Mouse (Mus musculus): ENCODE data around the gene Trim63. TPM values are rescaled to one million over a fixed set of nuclear protein-coding genes. Genes with fewer than 3 reads are reported as not detected.

Gene Trim63
- total RNA-seq, 1 experiment from 2014 or later, result not detected

DNA sequence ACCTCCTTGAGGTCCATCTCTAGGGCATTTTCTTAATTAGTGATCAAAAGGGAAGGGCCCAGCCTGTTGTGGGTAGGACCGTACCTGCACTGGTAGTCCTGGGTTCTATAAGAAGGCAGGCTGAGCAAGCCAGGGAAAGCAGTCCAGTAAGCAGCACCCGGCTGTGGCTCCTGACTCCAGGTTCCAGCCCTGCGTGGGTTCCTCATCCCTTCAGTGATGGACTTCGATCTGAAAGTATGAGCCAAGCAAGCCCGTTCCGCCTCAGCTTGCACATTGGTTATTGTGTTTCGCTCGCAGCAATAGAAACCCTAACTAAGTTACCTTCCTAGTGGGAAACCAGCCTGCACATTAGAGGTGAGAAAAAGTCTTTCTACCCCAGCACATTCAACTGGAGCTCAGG, 17.6 kb upstream of the Trim63 start:
- no peak for ATAC-seq (ENCODE audit: extremely low read depth, insufficient number of reproducible peaks, low FRiP score, poor library complexity, severe bottlenecking)

DNA sequence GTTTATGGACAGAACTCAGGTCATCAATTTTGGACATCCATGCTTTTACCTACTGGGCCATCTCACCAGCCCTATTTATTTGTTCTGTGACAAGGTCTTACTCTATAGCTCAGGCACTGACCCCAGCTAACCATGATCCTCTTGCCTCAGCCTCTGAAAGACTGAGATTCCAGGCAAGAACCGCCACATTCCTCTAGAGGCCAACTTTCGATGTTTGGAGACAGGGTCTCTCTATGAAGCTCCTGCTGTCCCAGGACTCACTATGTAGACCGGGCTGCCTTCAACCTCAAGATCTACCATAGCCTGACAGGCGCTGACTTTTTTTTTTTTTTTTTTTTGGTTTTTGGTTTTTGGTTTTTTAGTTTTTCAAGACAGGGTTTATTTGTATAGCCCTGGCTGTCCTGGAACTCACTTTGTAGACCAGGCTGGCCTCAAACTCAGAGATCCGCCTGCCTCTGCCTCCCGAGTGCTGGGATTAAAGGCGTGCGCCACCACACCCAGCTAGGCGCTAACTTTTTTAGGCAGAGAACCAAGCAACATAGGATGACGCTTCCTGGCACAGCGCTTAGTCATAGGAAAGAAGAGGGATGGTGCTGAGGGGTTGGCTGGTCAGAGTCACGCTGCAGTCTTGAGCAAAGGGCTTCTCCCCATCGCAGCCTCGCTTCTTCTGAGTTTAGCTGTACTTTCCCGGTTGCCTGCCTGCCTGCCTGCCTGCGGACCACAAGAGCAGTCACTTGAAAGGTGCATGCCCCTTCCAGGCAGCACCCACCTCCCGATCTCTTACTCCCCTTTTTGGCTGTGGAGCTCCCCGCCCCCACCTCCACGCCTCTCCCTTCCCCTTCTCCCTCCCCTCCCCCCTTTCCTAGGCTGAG, 16.1 kb upstream of the Trim63 start:
- ATAC-seq (ENCODE audit: extremely low read depth, insufficient number of reproducible peaks, low FRiP score, poor library complexity, severe bottlenecking), result no peak

DNA sequence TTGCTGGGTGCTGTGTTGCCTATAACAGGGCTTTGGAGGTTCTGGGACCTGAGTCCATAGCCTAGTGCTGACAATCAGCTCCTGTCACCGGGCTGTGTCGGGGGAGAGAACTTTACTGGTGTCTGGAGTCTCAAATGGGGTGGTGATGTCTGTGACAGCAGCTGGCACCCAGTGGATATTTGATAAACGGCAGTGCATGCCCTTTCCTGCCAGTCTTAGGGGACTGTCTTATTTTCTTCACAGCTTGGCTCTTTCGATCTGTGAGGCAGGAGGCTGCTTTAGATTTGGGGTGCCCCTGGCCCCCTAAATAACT, 15.5 kb upstream of the Trim63 start:
- ATAC-seq (ENCODE audit: extremely low read depth, insufficient number of reproducible peaks, low FRiP score, poor library complexity, severe bottlenecking), result no peak

DNA sequence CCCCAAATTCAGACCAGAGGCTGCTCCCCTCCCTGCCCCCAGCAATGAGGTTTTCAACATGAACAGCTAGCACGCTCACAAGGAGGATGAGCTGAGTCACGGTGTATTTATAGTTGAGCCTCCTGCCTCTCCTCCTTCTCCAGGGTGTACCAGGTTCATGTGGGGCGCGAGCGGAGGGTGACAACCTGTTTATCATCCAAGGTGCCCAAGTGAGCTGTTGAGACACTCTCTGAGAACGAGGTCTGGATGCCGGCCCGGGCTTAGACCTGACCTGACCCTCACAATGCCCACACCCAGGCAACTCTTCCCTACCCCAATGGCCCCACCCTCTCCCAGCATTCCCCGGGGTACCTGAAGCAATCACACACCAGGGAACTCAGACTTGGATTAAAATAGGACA, 14.6 kb upstream of the Trim63 start:
- no peak for ATAC-seq (ENCODE audit: extremely low read depth, insufficient number of reproducible peaks, low FRiP score, poor library complexity, severe bottlenecking)

DNA sequence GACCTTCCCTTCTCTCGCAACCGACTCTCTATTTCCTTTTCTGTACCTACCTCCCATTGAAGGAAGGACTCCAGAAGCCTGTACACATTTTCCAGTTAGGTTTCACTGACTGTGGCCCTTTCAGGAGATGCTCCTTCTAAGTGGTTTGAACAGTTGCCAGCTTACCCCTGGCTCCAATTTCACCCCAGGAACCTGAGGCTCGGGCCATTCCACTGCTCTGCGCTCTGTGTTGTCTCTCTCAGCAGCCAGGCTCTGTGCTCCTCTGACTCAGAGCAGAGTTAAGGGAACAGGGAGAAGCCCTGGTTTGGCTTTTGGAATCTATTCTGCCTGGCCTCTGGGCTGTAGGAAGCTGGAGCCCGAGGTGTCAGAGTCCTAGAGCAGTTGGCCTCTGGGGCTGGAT, 12.8 kb upstream of the Trim63 start:
- no peak for ATAC-seq (ENCODE audit: extremely low read depth, insufficient number of reproducible peaks, low FRiP score, poor library complexity, severe bottlenecking)

DNA sequence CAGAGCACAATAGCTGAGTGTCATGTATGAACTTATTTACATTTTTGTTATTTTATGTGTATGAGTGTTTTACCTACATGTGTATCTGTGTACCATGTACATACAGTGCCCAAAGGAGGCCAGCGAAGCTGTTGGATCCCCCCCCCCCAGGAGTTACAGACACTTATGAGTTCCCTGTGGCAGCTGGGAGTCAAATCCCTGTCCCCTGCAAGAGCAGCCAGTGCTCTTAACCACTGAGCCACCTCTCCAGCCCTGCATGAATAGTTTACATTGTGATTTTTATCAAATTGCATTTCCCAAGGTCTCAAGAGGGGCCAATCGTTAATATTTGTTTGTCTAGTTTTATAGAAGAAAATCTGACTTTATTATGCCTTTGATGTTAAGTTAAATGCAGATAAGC, 8.0 kb upstream of the Trim63 start:
- ATAC-seq (ENCODE audit: extremely low read depth, insufficient number of reproducible peaks, low FRiP score, poor library complexity, severe bottlenecking), result no peak

DNA sequence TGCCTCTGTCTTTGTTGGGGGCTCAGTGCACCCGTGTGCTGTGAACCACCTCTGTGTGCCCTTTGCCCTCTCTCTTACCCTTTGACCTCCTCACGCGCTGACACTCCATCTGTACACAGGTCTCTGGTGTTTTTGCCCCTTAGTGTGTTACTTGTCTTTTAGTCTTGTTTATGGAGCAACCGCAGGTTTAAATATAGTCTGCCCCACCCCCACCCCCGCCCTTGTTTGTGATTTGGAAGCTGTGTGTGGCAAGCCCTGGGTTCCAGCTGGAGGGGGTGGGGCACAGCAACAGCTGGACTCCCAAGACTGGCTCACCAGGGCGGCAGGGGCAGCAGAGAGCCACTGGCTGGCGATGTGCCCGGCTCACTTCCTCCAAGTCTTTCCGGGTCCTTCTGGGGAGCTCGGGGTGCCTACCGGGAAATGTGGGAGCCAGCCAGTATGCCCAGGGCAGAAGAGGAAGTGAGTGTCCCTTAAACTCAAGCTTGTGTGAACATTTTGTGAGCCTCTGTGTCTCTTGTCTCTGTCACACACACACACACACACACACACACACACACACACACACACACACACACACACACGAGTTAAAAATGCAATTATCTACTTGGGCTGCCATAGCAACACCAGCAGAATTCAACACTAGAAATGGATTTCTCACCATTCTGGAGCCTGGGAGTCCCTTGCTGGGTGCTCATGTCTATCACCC, 7.4 kb upstream of the Trim63 start:
- ATAC-seq (ENCODE audit: extremely low read depth, insufficient number of reproducible peaks, low FRiP score, poor library complexity, severe bottlenecking), result 0 out of 2 replicates have a peak, but pooled peaks have one; percentile 40

DNA sequence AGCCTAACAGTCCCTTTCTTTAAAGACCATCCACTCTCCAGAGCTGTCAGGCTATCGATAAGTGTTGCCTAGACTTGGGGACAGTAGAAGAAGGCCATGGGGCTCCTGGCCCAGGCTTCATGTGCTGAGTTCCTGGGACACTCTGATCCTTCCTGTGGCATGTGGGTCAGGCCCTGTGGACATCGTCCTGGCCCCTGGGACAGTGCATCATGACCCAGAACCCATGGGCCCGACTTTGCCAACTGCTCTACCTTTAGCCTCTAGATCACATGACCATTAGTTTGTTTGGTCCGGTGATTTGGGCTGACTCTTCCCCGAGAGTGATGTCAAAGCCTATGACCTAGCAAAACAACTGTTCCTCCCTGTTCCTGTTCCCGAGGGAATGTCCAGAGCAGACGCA, 4.8 kb upstream of the Trim63 start:
- ATAC-seq (ENCODE audit: extremely low read depth, insufficient number of reproducible peaks, low FRiP score, poor library complexity, severe bottlenecking), result no peak

DNA sequence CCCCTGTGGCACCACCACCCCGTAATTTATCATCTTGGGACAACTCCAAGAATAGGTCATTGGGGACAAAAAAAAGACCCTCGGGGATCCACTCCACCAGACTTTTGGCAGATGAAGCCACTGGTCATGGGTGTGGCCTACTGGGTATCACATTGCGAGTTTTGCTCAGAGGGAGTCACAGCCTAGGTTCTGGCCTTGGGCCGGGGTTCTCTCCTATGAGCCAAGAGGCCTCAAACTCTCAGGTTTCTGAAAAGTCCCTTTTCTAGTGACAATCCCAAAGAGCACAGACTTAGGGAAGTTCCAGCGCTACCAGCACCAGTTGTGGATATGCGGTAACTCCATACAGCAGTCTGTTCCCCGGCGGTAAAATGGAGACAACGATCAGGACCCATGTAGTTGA, 4.3 kb upstream of the Trim63 start:
- no peak for ATAC-seq (ENCODE audit: extremely low read depth, insufficient number of reproducible peaks, low FRiP score, poor library complexity, severe bottlenecking)

DNA sequence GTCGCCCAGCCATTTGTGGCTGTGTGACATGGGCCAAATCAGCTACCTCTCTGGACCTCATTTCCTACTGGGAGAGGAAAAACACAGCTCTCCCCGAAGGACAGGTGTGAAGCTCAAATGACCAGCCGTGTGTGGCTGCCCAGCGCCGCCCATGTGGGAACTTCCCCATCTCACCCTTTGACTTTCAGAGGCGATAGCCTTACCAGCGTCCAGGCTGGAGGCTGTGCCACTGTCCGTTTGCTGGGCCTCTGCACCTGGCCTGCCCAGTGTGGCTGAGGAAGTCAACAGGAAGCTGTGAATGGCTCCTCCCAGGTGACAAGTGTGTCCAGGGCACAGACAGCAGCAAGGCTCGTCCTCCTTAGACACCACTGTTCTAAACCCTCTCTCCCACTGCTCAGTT, 3.1 kb upstream of the Trim63 start:
- no peak for ATAC-seq (ENCODE audit: extremely low read depth, insufficient number of reproducible peaks, low FRiP score, poor library complexity, severe bottlenecking)

DNA sequence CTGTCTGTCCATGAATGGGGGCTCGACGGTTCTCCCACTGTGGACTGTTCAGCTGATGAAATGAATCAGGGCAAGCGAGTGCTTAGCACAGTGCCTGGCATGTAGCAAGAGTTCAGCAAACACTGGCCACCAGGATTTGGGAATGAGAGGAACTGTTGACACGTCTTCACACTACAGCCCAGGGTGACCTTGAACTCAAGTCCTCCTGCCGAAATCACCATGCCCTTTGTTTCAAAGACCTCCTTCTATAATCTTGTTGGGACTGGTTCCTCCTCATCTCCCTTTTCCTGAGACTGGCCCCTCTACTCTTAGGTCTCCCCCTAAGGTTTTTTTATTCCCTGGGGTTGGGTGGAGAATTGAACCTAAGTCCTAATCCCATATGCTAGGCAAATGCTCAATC, 2.6 kb upstream of the Trim63 start:
- ATAC-seq (ENCODE audit: extremely low read depth, insufficient number of reproducible peaks, low FRiP score, poor library complexity, severe bottlenecking), result no peak

DNA sequence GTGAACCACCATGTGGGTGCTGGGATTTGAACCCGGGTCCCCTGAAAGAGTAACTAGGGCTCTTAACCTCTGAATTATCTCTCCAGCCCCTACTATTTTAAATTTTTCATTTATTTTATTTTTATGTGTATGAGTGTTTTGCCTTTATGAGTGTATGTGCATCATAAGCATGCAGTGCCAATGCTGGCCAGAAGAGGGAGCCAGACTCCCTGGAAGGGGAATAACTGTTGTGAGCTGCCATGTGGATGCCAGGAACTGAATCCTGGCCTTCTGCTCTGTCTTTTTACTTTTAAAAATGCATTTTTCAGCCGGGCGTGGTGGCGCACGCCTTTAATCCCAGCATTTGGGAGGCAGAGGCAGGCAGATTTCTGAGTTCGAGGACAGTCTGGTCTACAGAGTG, 2.0 kb upstream of the Trim63 start:
- ATAC-seq (ENCODE audit: extremely low read depth, insufficient number of reproducible peaks, low FRiP score, poor library complexity, severe bottlenecking), result no peak

DNA sequence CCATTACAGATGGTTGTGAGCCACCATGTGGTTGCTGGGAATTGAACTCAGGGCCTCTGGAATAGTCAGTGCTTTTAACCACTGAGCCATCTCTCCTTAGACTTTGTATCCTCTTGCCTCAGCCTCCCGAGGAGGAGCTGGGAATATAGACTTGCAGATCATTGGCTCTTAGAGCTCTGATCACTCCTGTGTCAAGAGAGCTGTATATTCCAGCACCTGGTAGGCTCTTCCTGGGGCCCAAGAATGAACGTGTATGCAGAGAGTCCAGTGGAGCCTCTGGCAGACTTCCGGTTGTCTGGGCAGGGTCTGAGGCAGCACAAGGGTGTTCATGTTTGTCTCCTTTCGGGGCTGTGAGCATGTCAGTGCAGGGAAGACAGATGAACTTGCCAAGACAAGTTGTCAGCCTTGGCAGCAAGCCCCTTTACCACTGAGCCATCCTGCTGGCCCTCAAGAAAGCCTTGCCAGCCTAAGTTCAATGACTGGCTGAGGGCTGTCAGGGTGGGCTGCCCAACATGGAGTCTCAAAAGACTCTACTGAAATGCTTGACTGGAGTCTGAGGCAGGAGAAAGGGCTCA, 752 bp upstream of the Trim63 start:
- ATAC-seq (ENCODE audit: extremely low read depth, insufficient number of reproducible peaks, low FRiP score, poor library complexity, severe bottlenecking), result no peak

DNA sequence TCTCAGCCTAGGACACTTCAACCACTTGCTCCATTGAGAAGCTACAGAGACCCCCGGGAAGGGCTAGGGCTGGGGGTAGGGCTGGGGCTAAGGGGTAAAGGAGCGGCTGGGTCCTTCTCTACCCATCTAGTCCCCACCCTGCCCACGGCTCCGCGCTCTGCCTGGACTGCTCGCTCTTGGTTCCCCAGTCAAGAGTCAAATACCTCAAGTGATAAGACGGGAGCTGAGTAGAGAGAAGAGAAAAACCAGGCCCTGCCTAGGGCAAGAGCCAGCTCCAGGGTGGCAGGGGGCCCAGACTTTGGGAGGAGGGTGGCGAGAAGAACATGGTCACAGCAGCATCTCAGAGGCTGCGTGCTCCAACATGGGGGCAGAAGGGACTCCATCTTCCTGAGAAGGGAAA, 550 bp downstream of the Trim63 start:
- ATAC-seq (ENCODE audit: extremely low read depth, insufficient number of reproducible peaks, low FRiP score, poor library complexity, severe bottlenecking), result no peak

DNA sequence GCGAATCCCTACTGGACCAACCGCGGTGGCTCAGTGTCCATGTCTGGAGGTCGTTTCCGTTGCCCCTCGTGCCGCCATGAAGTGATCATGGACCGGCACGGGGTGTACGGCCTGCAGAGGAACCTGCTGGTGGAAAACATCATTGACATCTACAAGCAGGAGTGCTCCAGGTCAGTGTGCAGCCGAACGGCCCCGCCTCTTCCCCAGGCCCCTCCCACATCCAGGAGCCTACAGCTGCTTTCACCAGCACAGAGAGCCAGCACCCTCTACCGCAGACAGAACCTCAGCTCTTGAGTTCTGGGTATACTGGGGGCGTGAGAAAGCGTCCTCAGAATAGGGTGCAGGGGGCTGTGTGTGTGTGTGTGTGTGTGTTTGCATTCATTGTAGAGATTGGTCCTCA, 1.5 kb downstream of the Trim63 start:
- no peak for ATAC-seq (ENCODE audit: extremely low read depth, insufficient number of reproducible peaks, low FRiP score, poor library complexity, severe bottlenecking)

DNA sequence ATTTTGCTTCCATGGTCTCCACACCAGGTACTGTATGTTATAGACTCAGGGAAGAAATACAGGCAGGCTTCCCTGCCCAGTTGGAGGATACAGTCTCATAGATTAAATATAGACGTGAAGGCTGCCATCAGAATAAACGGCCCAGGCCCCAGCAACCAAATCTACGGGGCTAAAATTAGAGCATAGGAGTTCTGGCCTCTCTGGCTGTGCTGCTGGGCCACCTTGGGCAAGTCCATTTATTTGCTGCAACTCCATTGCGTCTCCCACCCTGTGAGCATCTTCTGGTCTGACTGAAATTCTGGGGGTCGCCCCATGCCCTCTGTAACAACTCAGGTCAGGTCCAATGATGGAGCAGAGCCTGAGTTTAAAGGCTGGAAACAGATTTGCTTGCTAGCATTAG, 4.2 kb downstream of the Trim63 start:
- no peak for ATAC-seq (ENCODE audit: extremely low read depth, insufficient number of reproducible peaks, low FRiP score, poor library complexity, severe bottlenecking)

DNA sequence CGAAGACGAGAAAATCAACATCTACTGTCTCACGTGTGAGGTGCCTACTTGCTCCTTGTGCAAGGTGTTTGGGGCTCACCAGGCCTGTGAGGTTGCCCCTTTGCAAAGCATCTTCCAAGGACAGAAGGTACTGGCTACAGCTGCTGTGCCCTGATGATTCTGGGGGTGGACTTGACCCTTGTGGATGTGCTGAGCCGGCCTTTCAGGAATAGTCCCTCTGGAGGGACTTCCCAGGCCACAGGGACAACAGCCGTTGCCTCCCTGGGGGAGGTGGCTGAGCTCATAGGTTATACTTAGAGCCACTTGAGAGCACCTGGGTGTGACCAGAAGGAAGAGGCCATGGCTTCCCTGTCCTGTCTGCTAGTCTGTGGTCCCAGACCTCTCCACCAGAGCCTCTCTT, 4.8 kb downstream of the Trim63 start:
- no peak for ATAC-seq (ENCODE audit: extremely low read depth, insufficient number of reproducible peaks, low FRiP score, poor library complexity, severe bottlenecking)

DNA sequence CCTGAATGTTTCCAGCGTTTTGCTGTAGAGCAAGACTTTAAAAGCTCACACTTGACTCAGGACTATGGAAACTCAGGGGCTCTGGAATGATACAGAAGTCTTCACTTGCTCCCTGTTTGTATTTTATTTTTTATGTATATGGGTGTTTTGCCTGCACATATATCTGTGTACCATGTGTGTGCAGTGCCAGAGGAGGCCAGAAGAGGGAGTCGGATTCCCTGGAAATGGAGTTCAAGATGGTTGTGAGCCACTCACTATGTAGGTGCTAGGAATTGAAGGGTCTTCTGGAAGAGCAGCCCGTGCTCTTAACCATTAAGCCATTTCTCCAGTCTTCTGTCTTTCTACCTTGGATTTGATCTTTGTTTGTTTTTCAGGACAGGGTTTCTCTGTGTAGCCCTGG, 6.6 kb downstream of the Trim63 start:
- no peak for ATAC-seq (ENCODE audit: extremely low read depth, insufficient number of reproducible peaks, low FRiP score, poor library complexity, severe bottlenecking)

DNA sequence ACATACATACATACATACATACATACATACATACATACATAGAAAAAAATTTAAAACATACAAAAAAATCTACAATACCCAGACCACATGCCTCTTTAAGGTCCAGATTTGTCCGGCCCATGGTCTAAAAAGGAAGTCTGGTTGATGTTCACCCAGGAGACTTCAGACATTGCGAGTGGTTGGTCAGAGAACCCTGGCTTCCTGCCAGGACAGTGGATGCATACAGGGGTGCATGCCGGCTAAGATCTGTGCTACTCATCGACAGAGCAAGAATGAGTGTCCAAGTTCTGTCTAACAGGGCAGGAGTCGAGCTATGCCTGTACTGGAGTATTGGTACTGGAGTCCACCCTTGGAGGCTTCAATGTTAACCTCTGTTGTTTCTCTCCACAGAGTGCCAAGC, 9.7 kb downstream of the Trim63 start:
- ATAC-seq (ENCODE audit: extremely low read depth, insufficient number of reproducible peaks, low FRiP score, poor library complexity, severe bottlenecking), result no peak

DNA sequence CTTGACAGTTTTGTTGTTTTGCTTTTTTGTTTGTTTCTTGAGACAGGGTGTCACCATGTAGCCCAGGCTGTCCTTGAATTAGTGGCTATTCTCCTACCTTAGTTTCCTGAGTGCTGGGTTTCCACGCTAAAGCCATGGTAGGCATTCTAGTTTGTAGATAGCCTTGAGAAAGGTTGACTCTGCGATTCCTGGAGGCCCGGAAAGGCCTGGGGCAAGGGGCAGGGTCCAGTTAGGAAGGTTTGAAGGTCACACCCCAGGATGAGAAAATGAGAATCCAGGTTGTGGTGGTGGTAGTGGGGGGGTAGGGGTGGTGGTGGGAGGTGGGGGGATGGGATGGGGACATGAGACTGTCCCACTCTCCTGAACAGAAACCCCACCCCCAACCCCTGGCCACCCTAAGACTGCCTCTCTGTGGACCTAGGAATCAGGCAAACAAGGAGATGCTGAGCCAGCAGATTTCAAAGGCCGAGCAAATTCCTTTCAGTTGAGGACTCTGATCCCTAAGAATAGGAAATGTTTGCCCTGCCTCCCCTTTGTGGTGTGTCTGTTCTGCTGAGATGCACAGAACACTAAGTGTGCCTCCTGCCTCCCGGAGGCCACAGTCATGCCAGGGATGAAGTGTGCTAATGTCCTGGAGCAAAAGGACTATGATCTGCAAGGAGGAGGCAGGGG, 12.1 kb downstream of the Trim63 start:
- ATAC-seq (ENCODE audit: extremely low read depth, insufficient number of reproducible peaks, low FRiP score, poor library complexity, severe bottlenecking), result no peak
